Mouse (Mus musculus): ENCODE results near the gene Rnf150. TPM values are rescaled to one million over a fixed set of nuclear protein-coding genes. Genes with fewer than 3 reads are reported as not detected.

Rnf150 gene
- polyA plus RNA-seq, 1 experiment from 2014 or later: 1.6 TPM

DNA sequence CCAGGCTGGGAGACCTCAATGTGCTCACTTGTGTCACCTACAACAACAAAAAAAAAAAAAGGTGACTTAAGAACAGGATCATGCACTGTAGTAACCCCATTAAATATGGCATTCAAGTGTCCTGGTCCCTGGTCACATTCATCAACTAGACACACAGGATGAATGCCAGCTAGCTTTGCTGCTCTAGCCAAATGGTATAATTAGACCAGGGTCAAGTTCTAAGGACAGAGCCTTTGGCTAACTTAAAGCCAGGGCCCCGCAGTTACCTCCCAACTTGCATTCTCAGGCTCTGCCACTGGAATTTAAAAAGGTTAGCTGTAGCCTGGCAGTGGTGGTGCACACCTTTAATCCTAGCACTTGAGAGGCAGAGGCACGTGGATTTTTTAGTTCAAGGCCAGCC, 165.1 kb downstream of the Rnf150 start:
- no peaks in the 10 kb centered on the region for H3K27me3 ChIP-seq (ENCODE audit: control insufficient read depth, insufficient read depth, low read length)
- no peaks in the 10 kb centered on the region for H3K36me3 ChIP-seq (ENCODE audit: control insufficient read depth, insufficient read depth, low read length)
- H3K4me3 ChIP-seq (ENCODE audit: low read depth, low read length): no peak overlapping the region
- no peak overlapping the region for H3K4me2 ChIP-seq (ENCODE audit: low read depth, severe bottlenecking)
- no peaks in the 10 kb centered on the region for H3K9me3 ChIP-seq (ENCODE audit: control insufficient read depth, low read length)
- WGBS: 62% methylated on average over 2 of the region's 2 CpGs
- ATAC-seq (ENCODE audit: insufficient number of reproducible peaks, low FRiP score, low TSS enrichment, low read depth) (no peak), DNase-seq (ENCODE audit: low spot score) (no peak)
- H3K27ac ChIP-seq (replicated peaks; ENCODE audit: low read depth, low read length): no peak overlapping the region
- no peak overlapping the region for H3K9ac ChIP-seq (ENCODE audit: low read length)
- H3K4me1 ChIP-seq (ENCODE audit: control insufficient read depth, insufficient read depth, low read length): no peaks in the 10 kb centered on the region

DNA sequence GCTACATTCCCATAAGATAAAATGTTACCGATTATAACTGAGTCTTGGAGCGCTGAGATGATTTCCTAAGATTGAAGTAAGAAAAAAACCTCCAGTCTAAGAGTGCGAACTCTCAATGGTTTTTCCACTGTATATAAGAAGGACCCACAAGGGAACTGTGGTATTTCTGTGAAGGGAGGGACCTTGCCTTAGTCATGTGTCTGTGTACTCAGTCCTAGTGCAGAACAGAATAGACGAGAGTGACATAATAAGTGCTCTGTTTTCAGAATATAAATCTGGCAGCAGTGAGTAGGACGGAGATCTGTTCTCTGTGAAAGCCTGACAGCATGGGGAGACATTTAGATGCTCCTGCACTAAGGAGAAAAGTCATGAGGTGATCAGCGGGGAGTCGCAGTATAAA, 169.6 kb downstream of the Rnf150 start:
- H3K4me2 ChIP-seq (ENCODE audit: low read depth, severe bottlenecking): no peak overlapping the region
- H3K9ac ChIP-seq (ENCODE audit: low read length): no peak overlapping the region
- H3K27ac ChIP-seq (replicated peaks; ENCODE audit: low read depth, low read length): no peak overlapping the region
- ATAC-seq (ENCODE audit: insufficient number of reproducible peaks, low FRiP score, low TSS enrichment, low read depth) (no peak), DNase-seq (ENCODE audit: low spot score) (no peak)
- no peaks in the 10 kb centered on the region for H3K36me3 ChIP-seq (ENCODE audit: control insufficient read depth, insufficient read depth, low read length)
- H3K4me1 ChIP-seq (ENCODE audit: control insufficient read depth, insufficient read depth, low read length): no peaks in the 10 kb centered on the region
- H3K4me3 ChIP-seq (ENCODE audit: low read depth, low read length): no peak overlapping the region
- 77% methylated on average over 7 of the region's 7 CpGs for WGBS
- H3K9me3 ChIP-seq (ENCODE audit: control insufficient read depth, low read length): no peaks in the 10 kb centered on the region
- no peaks in the 10 kb centered on the region for H3K27me3 ChIP-seq (ENCODE audit: control insufficient read depth, insufficient read depth, low read length)

DNA sequence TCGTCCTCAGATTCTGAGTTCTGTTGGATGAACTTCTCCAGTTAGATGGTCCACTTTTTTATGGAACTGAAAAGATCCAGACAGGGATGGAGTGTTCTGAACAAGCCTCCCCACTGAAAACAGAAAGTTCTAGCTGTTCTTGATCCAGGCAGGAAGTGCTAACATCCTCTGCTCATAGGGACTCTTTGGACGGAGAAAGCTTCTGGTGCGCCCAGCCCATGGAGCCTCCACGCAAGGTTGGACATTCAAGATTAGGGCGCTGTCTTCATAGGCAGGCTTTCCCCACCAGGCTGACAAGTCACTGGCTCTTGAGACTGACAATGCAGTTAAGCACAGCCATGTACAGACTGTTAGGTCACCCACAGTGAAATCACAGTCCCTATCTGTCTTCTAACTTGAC, 172.0 kb downstream of the Rnf150 start:
- Histone ChIP-seq H3K9me3 (ENCODE audit: control insufficient read depth, low read length) (no peaks in the 10 kb centered on the region), H3K9ac (ENCODE audit: low read length) (no peak overlapping the region), H3K36me3 (ENCODE audit: control insufficient read depth, insufficient read depth, low read length) (no peaks in the 10 kb centered on the region), H3K27ac (replicated peaks; ENCODE audit: low read depth, low read length) (no peak overlapping the region), H3K4me3 (ENCODE audit: low read depth, low read length) (no peak overlapping the region), H3K4me2 (ENCODE audit: low read depth, severe bottlenecking) (no peak overlapping the region), H3K27me3 (ENCODE audit: control insufficient read depth, insufficient read depth, low read length) (no peaks in the 10 kb centered on the region), H3K4me1 (ENCODE audit: control insufficient read depth, insufficient read depth, low read length) (no peaks in the 10 kb centered on the region)
- no peak for DNase-seq (ENCODE audit: low spot score)
- ATAC-seq (ENCODE audit: insufficient number of reproducible peaks, low FRiP score, low TSS enrichment, low read depth): no peak
- WGBS: 94% methylated on average over 5 of the region's 5 CpGs

DNA sequence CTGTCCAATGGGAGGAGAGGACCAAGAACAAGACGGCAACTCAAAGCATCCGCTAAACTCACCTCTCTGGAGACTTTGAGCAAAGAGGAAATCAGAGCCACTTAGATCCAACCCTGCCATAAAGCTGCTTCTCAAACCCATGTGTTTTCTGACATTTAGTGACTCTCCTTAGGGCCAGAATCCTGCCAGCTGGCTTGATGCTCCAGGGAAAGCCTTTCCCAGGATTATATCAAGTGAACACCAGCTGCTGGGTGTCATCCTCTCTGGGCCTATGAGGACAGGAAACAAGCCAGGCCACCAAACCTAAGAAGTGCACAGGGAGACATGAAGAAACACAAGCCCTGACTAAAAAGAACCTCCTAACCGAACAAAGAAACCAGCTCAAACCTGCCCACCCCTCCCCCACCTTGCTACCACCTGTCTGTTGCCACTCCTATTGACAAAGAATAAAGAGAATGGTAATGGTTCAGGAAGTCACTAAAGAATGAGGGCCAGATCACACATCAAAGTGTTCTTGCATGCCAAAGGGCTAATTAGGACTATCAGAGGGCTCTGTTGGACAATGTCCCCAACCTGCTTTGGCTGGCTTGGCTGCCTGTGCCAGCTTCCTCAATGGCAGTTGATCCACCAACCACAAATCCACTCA, 173.5 kb downstream of the Rnf150 start:
- Histone ChIP-seq H3K36me3 (ENCODE audit: control insufficient read depth, insufficient read depth, low read length) (no peaks in the 10 kb centered on the region), H3K27me3 (ENCODE audit: control insufficient read depth, insufficient read depth, low read length) (no peaks in the 10 kb centered on the region), H3K4me3 (ENCODE audit: low read depth, low read length) (no peak overlapping the region), H3K27ac (replicated peaks; ENCODE audit: low read depth, low read length) (no peak overlapping the region), H3K4me1 (ENCODE audit: control insufficient read depth, insufficient read depth, low read length) (no peaks in the 10 kb centered on the region), H3K9me3 (ENCODE audit: control insufficient read depth, low read length) (no peaks in the 10 kb centered on the region), H3K4me2 (ENCODE audit: low read depth, severe bottlenecking) (no peak overlapping the region), H3K9ac (ENCODE audit: low read length) (no peak overlapping the region)
- WGBS: 71% methylated on average over 3 of the region's 3 CpGs
- DNase-seq (ENCODE audit: low spot score) (no peak), ATAC-seq (ENCODE audit: insufficient number of reproducible peaks, low FRiP score, low TSS enrichment, low read depth) (no peak)

DNA sequence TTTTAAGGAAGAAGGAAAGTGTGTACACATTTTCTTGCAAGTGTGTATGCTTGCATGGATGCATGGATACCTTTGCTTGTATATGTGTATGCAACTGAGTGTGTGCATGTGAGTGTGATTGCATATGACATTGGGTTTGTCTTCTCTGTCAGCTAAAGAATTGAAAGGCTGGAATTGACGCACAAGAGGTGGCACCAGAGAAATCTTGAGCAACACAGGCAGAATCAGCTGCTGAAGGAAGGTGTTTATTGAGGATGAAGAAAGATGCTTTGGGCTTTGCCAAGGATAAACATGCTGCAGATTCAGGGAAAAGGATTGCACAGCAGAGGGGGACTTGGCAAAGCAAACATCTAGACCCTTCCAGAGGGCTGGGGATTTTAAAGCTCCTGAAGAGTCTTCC, 174.2 kb downstream of the Rnf150 start:
- Histone ChIP-seq H3K27me3 (ENCODE audit: control insufficient read depth, insufficient read depth, low read length) (no peaks in the 10 kb centered on the region), H3K4me1 (ENCODE audit: control insufficient read depth, insufficient read depth, low read length) (no peaks in the 10 kb centered on the region), H3K9me3 (ENCODE audit: control insufficient read depth, low read length) (no peaks in the 10 kb centered on the region), H3K4me2 (ENCODE audit: low read depth, severe bottlenecking) (no peak overlapping the region), H3K4me3 (ENCODE audit: low read depth, low read length) (no peak overlapping the region), H3K9ac (ENCODE audit: low read length) (no peak overlapping the region), H3K36me3 (ENCODE audit: control insufficient read depth, insufficient read depth, low read length) (no peaks in the 10 kb centered on the region), H3K27ac (replicated peaks; ENCODE audit: low read depth, low read length) (no peak overlapping the region)
- WGBS: 90% methylated on average over 1 of the region's 1 CpGs
- ATAC-seq (ENCODE audit: insufficient number of reproducible peaks, low FRiP score, low TSS enrichment, low read depth) (no peak), DNase-seq (ENCODE audit: low spot score) (no peak)

DNA sequence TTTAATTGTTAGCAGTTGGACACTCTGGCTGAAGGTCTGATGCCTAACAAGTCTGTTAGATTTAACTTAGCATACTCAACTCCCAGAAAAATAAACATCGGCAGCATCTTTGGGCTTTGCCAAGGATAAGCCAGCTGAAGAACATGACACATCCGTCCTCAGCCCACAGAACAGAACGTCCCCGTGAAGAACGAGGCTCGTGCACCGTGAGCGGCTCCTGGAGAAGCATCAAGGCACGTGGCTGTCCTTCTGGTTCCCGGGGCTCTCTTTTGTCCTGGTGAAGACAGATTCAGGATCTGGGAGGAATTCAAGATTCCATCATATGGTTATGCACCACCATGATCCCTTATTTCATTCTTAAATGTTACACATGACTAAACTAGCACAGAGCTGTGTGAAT, 175.4 kb downstream of the Rnf150 start:
- Histone ChIP-seq H3K27me3 (ENCODE audit: control insufficient read depth, insufficient read depth, low read length) (no peaks in the 10 kb centered on the region), H3K9ac (ENCODE audit: low read length) (no peak overlapping the region), H3K9me3 (ENCODE audit: control insufficient read depth, low read length) (no peaks in the 10 kb centered on the region), H3K4me1 (ENCODE audit: control insufficient read depth, insufficient read depth, low read length) (no peaks in the 10 kb centered on the region), H3K4me3 (ENCODE audit: low read depth, low read length) (no peak overlapping the region), H3K36me3 (ENCODE audit: control insufficient read depth, insufficient read depth, low read length) (no peaks in the 10 kb centered on the region), H3K27ac (replicated peaks; ENCODE audit: low read depth, low read length) (no peak overlapping the region), H3K4me2 (ENCODE audit: low read depth, severe bottlenecking) (no peak overlapping the region)
- 90% methylated on average over 10 of the region's 10 CpGs for WGBS
- DNase-seq (ENCODE audit: low spot score) (no peak), ATAC-seq (ENCODE audit: insufficient number of reproducible peaks, low FRiP score, low TSS enrichment, low read depth) (no peak)

DNA sequence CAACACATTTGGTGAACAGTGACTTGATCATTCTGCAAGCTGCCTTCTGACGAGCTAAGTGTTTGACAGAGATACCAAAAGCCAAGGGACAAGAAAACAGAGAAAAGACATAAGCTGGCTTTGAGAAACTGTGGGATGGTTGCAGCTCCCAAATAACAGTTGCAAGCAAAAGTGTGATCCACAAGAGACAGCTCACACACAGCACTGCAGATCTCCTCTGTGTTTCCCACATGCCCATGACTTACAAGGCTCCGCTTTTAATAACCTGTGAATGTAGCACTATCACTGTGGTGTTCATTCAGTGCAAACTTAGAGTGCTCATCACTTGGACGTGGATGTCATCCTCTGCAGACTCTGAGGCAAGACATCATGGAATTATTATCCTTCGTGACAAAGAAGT, 178.3 kb downstream of the Rnf150 start:
- Histone ChIP-seq H3K36me3 (ENCODE audit: control insufficient read depth, insufficient read depth, low read length) (no peaks in the 10 kb centered on the region), H3K4me1 (ENCODE audit: control insufficient read depth, insufficient read depth, low read length) (no peaks in the 10 kb centered on the region), H3K9ac (ENCODE audit: low read length) (no peak overlapping the region), H3K4me3 (ENCODE audit: low read depth, low read length) (no peak overlapping the region), H3K27me3 (ENCODE audit: control insufficient read depth, insufficient read depth, low read length) (no peaks in the 10 kb centered on the region), H3K27ac (replicated peaks; ENCODE audit: low read depth, low read length) (no peak overlapping the region), H3K9me3 (ENCODE audit: control insufficient read depth, low read length) (no peaks in the 10 kb centered on the region), H3K4me2 (ENCODE audit: low read depth, severe bottlenecking) (no peak overlapping the region)
- DNase-seq (ENCODE audit: low spot score): no peak
- WGBS: 88% methylated on average over 4 of the region's 4 CpGs
- no peak for ATAC-seq (ENCODE audit: insufficient number of reproducible peaks, low FRiP score, low TSS enrichment, low read depth)

DNA sequence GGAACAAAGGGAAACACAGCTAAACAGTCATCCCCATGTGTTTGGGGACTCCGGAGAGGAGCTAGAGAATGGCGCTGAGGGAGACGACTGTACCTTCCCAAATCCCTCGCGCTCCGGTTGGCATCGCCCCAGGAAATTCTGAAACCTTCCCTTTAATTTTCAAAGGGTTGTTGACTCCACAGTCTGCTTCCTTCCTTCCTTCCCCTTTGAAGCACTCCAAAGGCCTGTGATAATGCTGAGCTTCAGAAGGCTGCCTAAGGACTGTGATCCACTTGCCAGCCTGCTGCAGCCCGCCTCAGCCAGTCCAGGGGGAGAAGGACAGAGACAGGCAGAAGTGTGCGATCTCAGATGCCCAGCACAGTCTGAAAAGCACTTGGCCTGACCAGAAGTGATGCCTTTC, 183.8 kb downstream of the Rnf150 start:
- no peak for ATAC-seq (ENCODE audit: insufficient number of reproducible peaks, low FRiP score, low TSS enrichment, low read depth)
- no peaks in the 10 kb centered on the region for H3K36me3 ChIP-seq (ENCODE audit: control insufficient read depth, insufficient read depth, low read length)
- H3K9me3 ChIP-seq (ENCODE audit: control insufficient read depth, low read length): no peaks in the 10 kb centered on the region
- H3K4me1 ChIP-seq (ENCODE audit: control insufficient read depth, insufficient read depth, low read length): peaks cover 7% of the 10 kb centered on the region
- H3K4me2 ChIP-seq (ENCODE audit: low read depth, severe bottlenecking): no peak overlapping the region
- no peak overlapping the region for H3K9ac ChIP-seq (ENCODE audit: low read length)
- H3K27ac ChIP-seq (replicated peaks; ENCODE audit: low read depth, low read length): no peak overlapping the region
- WGBS: 86% methylated on average over 9 of the region's 9 CpGs
- no peak for DNase-seq (ENCODE audit: low spot score)
- H3K4me3 ChIP-seq (ENCODE audit: low read depth, low read length): no peak overlapping the region
- H3K27me3 ChIP-seq (ENCODE audit: control insufficient read depth, insufficient read depth, low read length): no peaks in the 10 kb centered on the region

DNA sequence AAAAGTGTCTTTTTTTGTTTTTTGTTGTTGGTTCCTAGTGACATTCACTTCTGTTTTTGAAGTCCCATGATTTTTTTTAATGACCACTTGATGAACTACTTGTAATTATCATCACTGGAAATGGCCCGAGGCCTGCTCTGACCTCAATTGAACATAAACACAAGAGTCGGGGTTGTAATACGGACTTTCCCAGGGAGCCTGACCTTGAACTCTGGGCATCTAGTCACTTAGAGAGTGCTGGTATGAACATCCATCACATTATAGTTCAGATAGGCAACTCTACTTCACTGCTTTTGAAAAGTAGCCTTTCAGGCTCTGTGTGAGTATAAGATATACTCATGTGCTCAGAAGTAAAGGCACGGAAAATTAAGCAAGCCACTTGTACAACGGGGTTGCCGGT, 185.4 kb downstream of the Rnf150 start:
- Histone ChIP-seq H3K4me2 (ENCODE audit: low read depth, severe bottlenecking) (no peak overlapping the region), H3K27ac (replicated peaks; ENCODE audit: low read depth, low read length) (no peak overlapping the region), H3K27me3 (ENCODE audit: control insufficient read depth, insufficient read depth, low read length) (no peaks in the 10 kb centered on the region), H3K4me1 (ENCODE audit: control insufficient read depth, insufficient read depth, low read length) (peaks cover 7% of the 10 kb centered on the region), H3K9me3 (ENCODE audit: control insufficient read depth, low read length) (no peaks in the 10 kb centered on the region), H3K4me3 (ENCODE audit: low read depth, low read length) (no peak overlapping the region), H3K9ac (ENCODE audit: low read length) (no peak overlapping the region), H3K36me3 (ENCODE audit: control insufficient read depth, insufficient read depth, low read length) (no peaks in the 10 kb centered on the region)
- DNase-seq (ENCODE audit: low spot score) (no peak), ATAC-seq (ENCODE audit: insufficient number of reproducible peaks, low FRiP score, low TSS enrichment, low read depth) (no peak)
- WGBS: 52% methylated on average over 6 of the region's 6 CpGs

Measured in limb, embryonic 11.5 days (tissue).